ENCODE assay signal across 23 mouse cellular contexts in genomic region chr3:157993322-157993721, GRCm38 (mm10). TPM values are rescaled to one million over a fixed set of nuclear protein-coding genes. Genes with fewer than 3 reads are reported as not detected.
DNase-seq lines count a peak whose midpoint lies in the region; ATAC-seq and TF ChIP-seq lines count a peak whose summit lies in the region.
"Had no signal": no experiment of that assay in that cellular context is flagged by ENCODE, and none has a peak within 500 bp of the region (broad histone marks: within the 10 kb centered on the region; RNA-seq: fewer than 3 reads in every experiment).

No protein-coding gene starts in this region.

- ATAC-seq in liver, embryonic 14.5 days (ENCODE audit: insufficient read depth): peak; percentile 70
- ATAC-seq: forebrain, postnatal 0 days; midbrain, embryonic 15.5 days had no signal

- no peak for TF ChIP-seq EP300 in liver, embryonic 14.5 days (IDR thresholded peaks at IDR 0.05; ENCODE audit: low read depth)

- peaks cover 27% of the 10 kb centered on the region for H3K36me3 ChIP-seq in liver, adult 2 months (ENCODE audit: control insufficient read depth, insufficient read depth, low read length)
- H3K36me3 ChIP-seq in liver, embryonic 14.5 days (replicated peaks; ENCODE audit: control insufficient read depth, insufficient read depth, low read depth): peaks cover 3% of the 10 kb centered on the region
- peaks cover 48% of the 10 kb centered on the region for H3K36me3 ChIP-seq in forebrain, embryonic 10.5 days (replicated peaks)
- H3K36me3 ChIP-seq: midbrain, embryonic 15.5 days had no signal

- no peak overlapping the region for H3K4me3 ChIP-seq in liver, adult 2 months (ENCODE audit: insufficient read depth, low read depth, low read length)
- H3K4me3 ChIP-seq in liver, embryonic 14.5 days (ENCODE audit: insufficient read depth in 1 of 2, low read depth in 2 of 2, low read length in 2 of 2): no peak overlapping the region
- H3K4me3 ChIP-seq in forebrain, embryonic 10.5 days: no peak overlapping the region
- H3K4me3 ChIP-seq: heart, embryonic 12.5 days; hindbrain, embryonic 13.5 days; midbrain, embryonic 15.5 days; neural tube, embryonic 15.5 days had no signal

- H3K4me2 ChIP-seq in liver, embryonic 14.5 days (ENCODE audit: low read depth): no peak overlapping the region
- H3K4me2 ChIP-seq: heart, embryonic 12.5 days; hindbrain, embryonic 13.5 days; midbrain, embryonic 15.5 days; neural tube, embryonic 15.5 days had no signal

- H3K9me3 ChIP-seq in liver, embryonic 14.5 days (ENCODE audit: control insufficient read depth, low read length): no peaks in the 10 kb centered on the region
- no peaks in the 10 kb centered on the region for H3K9me3 ChIP-seq in forebrain, embryonic 10.5 days
- H3K9me3 ChIP-seq: heart, embryonic 12.5 days; hindbrain, embryonic 13.5 days; midbrain, embryonic 15.5 days; neural tube, embryonic 15.5 days had no signal

- H3K79me2 ChIP-seq in liver, adult 2 months (ENCODE audit: control insufficient read depth, insufficient read depth, low read length): peaks cover 2% of the 10 kb centered on the region; the same call in 1 of the 2 replicates

- H3K27me3 ChIP-seq in liver, adult 2 months (ENCODE audit: control insufficient read depth, insufficient read depth, low read length): no peaks in the 10 kb centered on the region
- H3K27me3 ChIP-seq in liver, embryonic 14.5 days (ENCODE audit: control insufficient read depth, insufficient read depth, low read length): no peaks in the 10 kb centered on the region
- no peaks in the 10 kb centered on the region for H3K27me3 ChIP-seq in forebrain, embryonic 10.5 days (ENCODE audit: poor library complexity, severe bottlenecking)
- H3K27me3 ChIP-seq: CH12.LX; heart, embryonic 12.5 days; hindbrain, embryonic 13.5 days; midbrain, embryonic 15.5 days; neural tube, embryonic 15.5 days had no signal

- H3K4me1 ChIP-seq in liver, adult 2 months (ENCODE audit: control insufficient read depth, insufficient read depth, low read length): peaks cover 13% of the 10 kb centered on the region
- H3K4me1 ChIP-seq in liver, embryonic 14.5 days (replicated peaks; ENCODE audit: control insufficient read depth in 2 of 2, insufficient read depth in 2 of 2, low read length in 1 of 2): peaks cover 0 to 3% of the 10 kb centered on the region in 2 experiments; a peak in 1 of 4 replicates
- H3K4me1 ChIP-seq in forebrain, embryonic 10.5 days: no peaks in the 10 kb centered on the region
- H3K4me1 ChIP-seq: heart, embryonic 12.5 days; hindbrain, embryonic 13.5 days; midbrain, embryonic 15.5 days; neural tube, embryonic 15.5 days had no signal

- peak overlapping the region; percentile 82 for H3K27ac ChIP-seq in liver, adult 2 months (replicated peaks; ENCODE audit: insufficient read depth, low read depth, low read length)
- H3K27ac ChIP-seq in liver, embryonic 14.5 days: no peak overlapping the region
- H3K27ac ChIP-seq in forebrain, embryonic 10.5 days: no peak overlapping the region
- H3K27ac ChIP-seq: hindbrain, embryonic 13.5 days; midbrain, embryonic 15.5 days; neural tube, embryonic 15.5 days had no signal

- DNase-seq in liver, adult 2 months (ENCODE audit: extremely low read depth, low read depth, low spot score): peak; percentile 98
- no peak for DNase-seq in liver
- DNase-seq in kidney, postnatal 14 days: peak; percentile 77
- DNase-seq in liver, embryonic 14.5 days (ENCODE audit: low read depth in 3 of 3, low spot score in 3 of 3): peak; percentile 23 to 32 (median 31)
- peak; percentile 79 for DNase-seq in yolk sac, embryonic 10.5 days (ENCODE audit: low spot score)
- DNase-seq in forebrain, embryonic 10.5 days (ENCODE audit: extremely low spot score, low spot score): no peak
- DNase-seq in frontal cortex, postnatal 10 days (ENCODE audit: low spot score in 2 of 2): no peak
- DNase-seq in frontal cortex, postnatal 36 days (ENCODE audit: low spot score in 2 of 2): no peak
- DNase-seq: adrenal gland, postnatal 25 days; cerebellum, adult 11-12 months; cerebellum, postnatal 25 days; embryo, embryonic 11 days; forebrain, postnatal 0 days; heart, postnatal 14 days; lung, adult 18-20 months; lung, postnatal 14 days; right cerebral cortex, postnatal 25 days; thymus, postnatal 14 days had no signal

- H3K9ac ChIP-seq in liver, adult 2 months (ENCODE audit: low read depth, low read length): no peak overlapping the region
- H3K9ac ChIP-seq in liver, embryonic 14.5 days (replicated peaks): no peak overlapping the region
- H3K9ac ChIP-seq: forebrain, postnatal 0 days; heart, embryonic 12.5 days; hindbrain, embryonic 13.5 days; midbrain, embryonic 15.5 days; neural tube, embryonic 15.5 days had no signal

- no peak for TF ChIP-seq POLR2A in liver, adult 2 months (IDR thresholded peaks at IDR 0.05; ENCODE audit: extremely low read depth, insufficient read depth, low read length)

- TF ChIP-seq CTCF in liver, adult 2 months (IDR thresholded peaks at IDR 0.05; ENCODE audit: low read depth, low read length): no peak
- TF ChIP-seq CTCF in liver, embryonic 14.5 days (IDR thresholded peaks at IDR 0.05; ENCODE audit: low read depth): no peak

RNA-seq across cellular contexts. Expression of gene Srsf11, which starts 43.1 kb away (rescaled TPM):
- total RNA-seq in liver, adult 2 months (2014; rRNA removed): 52.6 and 53.8 TPM in 2 replicates
- 84.9 and 130 TPM in 2 replicates for polyA plus RNA-seq in liver, adult 2 months (2012; rRNA removed)
- 105 and 116 TPM in 2 replicates for polyA plus RNA-seq in liver, embryonic 14.5 days (2012; rRNA removed)
- polyA plus RNA-seq in liver, embryonic 14.5 days (2014; fragmentation: Nextera tagmentation; extraction: Ambion mirVana): 91.0 and 101 TPM in 2 replicates
- 317 and 330 TPM in 2 replicates for polyA plus RNA-seq in forebrain, embryonic 10.5 days (2016; fragmentation: Nextera tagmentation; extraction: Ambion mirVana)

RNA-seq across cellular contexts. Expression of gene Lrrc40, which starts 43.1 kb away (rescaled TPM):
- total RNA-seq in liver, adult 2 months (2014; rRNA removed): 15.3 and 19.3 TPM in 2 replicates
- 3.0 and 4.1 TPM in 2 replicates for polyA plus RNA-seq in liver, adult 2 months (2012; rRNA removed)
- 7.4 and 10.0 TPM in 2 replicates for polyA plus RNA-seq in liver, embryonic 14.5 days (2012; rRNA removed)
- polyA plus RNA-seq in liver, embryonic 14.5 days (2014; fragmentation: Nextera tagmentation; extraction: Ambion mirVana): 22.5 and 27.2 TPM in 2 replicates
- polyA plus RNA-seq in forebrain, embryonic 10.5 days (2016; fragmentation: Nextera tagmentation; extraction: Ambion mirVana): 90.9 and 94.6 TPM in 2 replicates

RNA-seq across cellular contexts. Expression of gene Ankrd13c, which starts 46.3 kb away (rescaled TPM):
- total RNA-seq in liver, adult 2 months (2014; rRNA removed): 20.4 and 21.2 TPM in 2 replicates
- polyA plus RNA-seq in liver, adult 2 months (2012; rRNA removed): 7.5 and 9.0 TPM in 2 replicates
- polyA plus RNA-seq in liver, embryonic 14.5 days (2012; rRNA removed): 5.9 and 10.1 TPM in 2 replicates
- polyA plus RNA-seq in liver, embryonic 14.5 days (2014; fragmentation: Nextera tagmentation; extraction: Ambion mirVana): 11.4 and 11.8 TPM in 2 replicates
- polyA plus RNA-seq in forebrain, embryonic 10.5 days (2016; fragmentation: Nextera tagmentation; extraction: Ambion mirVana): 18.1 and 19.6 TPM in 2 replicates

Comparison
In these comparisons a context has a peak if more than half of its experiments do, and no peak if none do; other contexts are left out.
1. DNase-seq: peak in liver, adult 2 months (single experiment), kidney, postnatal 14 days (single experiment), liver, embryonic 14.5 days (3 of 3) and yolk sac, embryonic 10.5 days (single experiment); none in liver (single experiment), forebrain, embryonic 10.5 days (single experiment), frontal cortex, postnatal 10 days (0 of 2) and frontal cortex, postnatal 36 days (0 of 2).